Mouse (Mus musculus): ENCODE measurements around the gene Nufip2. TPM values are rescaled to one million over a fixed set of nuclear protein-coding genes. Genes with fewer than 3 reads are reported as not detected.

Nufip2 gene
- polyA plus RNA-seq, 1 experiment from 2014 or later: 5.7 TPM

- peak; percentile 71 for DNase-seq (ENCODE audit: low spot score)
- H3K27me3 ChIP-seq (ENCODE audit: control insufficient read depth, insufficient read depth, low read length): no peaks in the 10 kb centered on the region; the same call in 1 of the 2 replicates
- no peak for ATAC-seq (replicated peaks; ENCODE audit: low FRiP score)
- peak overlapping the region; percentile 51 for H3K4me2 ChIP-seq (ENCODE audit: low read depth, low read length, severe bottlenecking)
- peak overlapping the region; percentile 21 for H3K4me3 ChIP-seq (ENCODE audit: low read depth, low read length)
- H3K4me1 ChIP-seq (replicated peaks; ENCODE audit: control insufficient read depth, insufficient read depth, low read length): peaks cover 27% of the 10 kb centered on the region
- no peak overlapping the region for H3K27ac ChIP-seq (ENCODE audit: low read depth, low read length)
- 1% methylated on average over 35 of the region's 35 CpGs for WGBS
- peak overlapping the region; percentile 37 for H3K9ac ChIP-seq (ENCODE audit: low read length)
- no peaks in the 10 kb centered on the region for H3K9me3 ChIP-seq (ENCODE audit: control insufficient read depth, low read length)
- no peaks in the 10 kb centered on the region for H3K36me3 ChIP-seq (ENCODE audit: control insufficient read depth, insufficient read depth, low read length)
Observed at GRCm38 (mm10) chr11:77766351-77767001, 80.5 kb downstream of the Nufip2 start.

DNA sequence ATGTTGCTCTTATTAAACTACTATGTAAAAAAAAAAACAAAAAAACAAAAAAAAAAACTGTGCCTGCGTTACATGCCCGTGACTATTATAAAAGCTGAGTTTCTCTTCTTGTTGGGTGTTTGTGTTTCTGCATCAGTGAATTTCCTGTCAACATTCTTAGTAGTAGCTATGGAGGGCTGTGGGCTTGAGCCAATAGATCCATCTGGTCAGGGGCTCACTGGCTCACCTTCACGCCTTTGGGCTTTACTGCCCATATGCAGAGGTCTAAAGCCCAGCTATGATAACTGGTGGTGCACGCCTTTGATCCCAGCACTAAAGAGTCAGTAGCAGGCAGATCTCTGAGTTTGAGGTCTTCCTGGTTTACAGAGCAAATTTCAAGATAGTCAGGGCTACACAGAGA is 83.5 kb downstream of the Nufip2 start:
- H3K9ac ChIP-seq (ENCODE audit: low read length): no peak overlapping the region
- WGBS: 88% methylated on average over 4 of the region's 4 CpGs

DNA sequence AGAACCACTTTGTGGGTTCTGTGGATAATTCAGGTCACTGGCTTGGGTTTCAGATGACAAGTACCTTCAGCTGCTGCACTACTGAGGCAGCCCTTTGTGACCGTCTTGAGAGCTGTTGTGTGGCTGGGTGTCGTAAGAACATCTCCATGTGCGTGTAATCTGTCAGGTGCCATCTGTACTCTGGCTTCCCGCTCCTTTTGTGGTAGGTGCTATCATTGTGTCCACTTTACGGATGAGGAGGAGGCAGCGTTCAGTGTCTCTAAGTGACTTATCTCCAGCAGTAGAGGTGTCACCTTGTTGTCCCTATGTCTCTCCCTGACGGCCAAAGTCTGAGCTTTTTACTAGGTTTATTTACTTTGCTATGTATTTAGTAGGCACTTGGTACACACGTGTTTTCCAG is 84.4 kb downstream of the Nufip2 start:
- ATAC-seq (replicated peaks; ENCODE audit: low FRiP score): no peak
- 88% methylated on average over 8 of the region's 8 CpGs for WGBS
- H3K27ac ChIP-seq (ENCODE audit: low read depth, low read length): no peak overlapping the region
- no peak overlapping the region for H3K4me3 ChIP-seq (ENCODE audit: low read depth, low read length)
- H3K9ac ChIP-seq (ENCODE audit: low read length): no peak overlapping the region
- no peaks in the 10 kb centered on the region for H3K9me3 ChIP-seq (ENCODE audit: control insufficient read depth, low read length)
- no peaks in the 10 kb centered on the region for H3K36me3 ChIP-seq (ENCODE audit: control insufficient read depth, insufficient read depth, low read length)
- H3K4me1 ChIP-seq (replicated peaks; ENCODE audit: control insufficient read depth, insufficient read depth, low read length): peaks cover 14% of the 10 kb centered on the region
- DNase-seq (ENCODE audit: low spot score): no peak
- no peak overlapping the region for H3K4me2 ChIP-seq (ENCODE audit: low read depth, low read length, severe bottlenecking)
- H3K27me3 ChIP-seq (ENCODE audit: control insufficient read depth, insufficient read depth, low read length): no peaks in the 10 kb centered on the region; the same call in 1 of the 2 replicates

More for the DNA sequence above, 83.5 kb downstream of the Nufip2 start:
- no peaks in the 10 kb centered on the region; the same call in 1 of the 2 replicates for H3K27me3 ChIP-seq (ENCODE audit: control insufficient read depth, insufficient read depth, low read length)
- ATAC-seq (replicated peaks; ENCODE audit: low FRiP score) (no peak), DNase-seq (ENCODE audit: low spot score) (no peak)
- H3K4me3 ChIP-seq (ENCODE audit: low read depth, low read length): no peak overlapping the region
- no peaks in the 10 kb centered on the region for H3K36me3 ChIP-seq (ENCODE audit: control insufficient read depth, insufficient read depth, low read length)
- H3K9me3 ChIP-seq (ENCODE audit: control insufficient read depth, low read length): no peaks in the 10 kb centered on the region
- no peak overlapping the region for H3K27ac ChIP-seq (ENCODE audit: low read depth, low read length)
- H3K4me2 ChIP-seq (ENCODE audit: low read depth, low read length, severe bottlenecking): no peak overlapping the region
- peaks cover 19% of the 10 kb centered on the region for H3K4me1 ChIP-seq (replicated peaks; ENCODE audit: control insufficient read depth, insufficient read depth, low read length)

DNA sequence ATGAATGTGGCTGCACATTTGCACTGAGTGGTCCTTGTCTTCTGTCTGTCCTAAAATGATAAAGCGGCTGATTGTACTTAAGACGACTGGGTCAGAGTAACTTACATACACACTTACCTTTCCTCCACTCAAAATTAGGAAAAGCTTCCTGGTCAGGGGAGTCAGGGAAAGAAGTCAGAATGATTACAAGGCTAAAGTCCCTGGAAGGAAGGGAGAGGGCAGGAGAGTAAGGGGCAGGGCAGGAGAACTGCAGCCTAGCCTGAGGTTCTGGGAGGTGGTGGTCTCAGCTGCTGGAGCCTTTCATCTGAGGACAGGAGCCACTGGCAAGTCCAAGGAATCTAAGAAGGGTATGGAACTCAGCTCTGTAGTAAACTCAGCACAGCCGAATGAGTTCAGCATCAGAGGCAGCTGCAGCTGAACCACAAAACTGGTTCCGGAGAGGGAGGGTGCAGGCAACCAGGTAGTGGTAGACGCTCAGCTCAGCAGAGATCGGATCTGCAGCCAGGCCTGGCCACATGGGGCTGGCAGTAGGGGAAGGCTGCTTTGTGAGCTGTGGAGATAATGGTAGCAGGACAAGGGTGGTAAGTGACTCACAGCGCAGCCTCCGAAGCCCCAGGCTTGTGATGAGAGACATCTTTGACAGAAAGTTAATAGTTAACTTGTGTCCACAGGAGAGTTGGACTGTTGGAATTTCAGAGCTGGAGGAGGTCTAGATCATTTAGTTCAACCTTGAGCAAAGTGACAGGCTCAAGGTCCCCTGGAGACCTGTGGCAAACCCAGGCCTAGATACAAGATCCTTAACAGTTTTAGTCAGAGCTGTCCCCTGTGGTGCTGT is 86.1 kb downstream of the Nufip2 start:
- H3K36me3 ChIP-seq (ENCODE audit: control insufficient read depth, insufficient read depth, low read length): no peaks in the 10 kb centered on the region
- no peak overlapping the region for H3K27ac ChIP-seq (ENCODE audit: low read depth, low read length)
- no peaks in the 10 kb centered on the region for H3K9me3 ChIP-seq (ENCODE audit: control insufficient read depth, low read length)
- no peaks in the 10 kb centered on the region for H3K27me3 ChIP-seq (ENCODE audit: control insufficient read depth, insufficient read depth, low read length)
- DNase-seq (ENCODE audit: low spot score): no peak
- H3K4me3 ChIP-seq (ENCODE audit: low read depth, low read length): no peak overlapping the region
- H3K4me1 ChIP-seq (replicated peaks; ENCODE audit: control insufficient read depth, insufficient read depth, low read length): no peaks in the 10 kb centered on the region
- H3K4me2 ChIP-seq (ENCODE audit: low read depth, low read length, severe bottlenecking): no peak overlapping the region
- no peak overlapping the region for H3K9ac ChIP-seq (ENCODE audit: low read length)
- 78% methylated on average over 8 of the region's 8 CpGs for WGBS
- no peak for ATAC-seq (replicated peaks; ENCODE audit: low FRiP score)

- 57% methylated on average over 9 of the region's 9 CpGs for WGBS
- Histone ChIP-seq H3K4me2 (ENCODE audit: low read depth, low read length, severe bottlenecking) (no peak overlapping the region), H3K4me3 (ENCODE audit: low read depth, low read length) (no peak overlapping the region), H3K27me3 (ENCODE audit: control insufficient read depth, insufficient read depth, low read length) (no peaks in the 10 kb centered on the region), H3K9me3 (ENCODE audit: control insufficient read depth, low read length) (no peaks in the 10 kb centered on the region), H3K36me3 (ENCODE audit: control insufficient read depth, insufficient read depth, low read length) (no peaks in the 10 kb centered on the region; the same call in 1 of the 2 replicates), H3K9ac (ENCODE audit: low read length) (no peak overlapping the region), H3K4me1 (replicated peaks; ENCODE audit: control insufficient read depth, insufficient read depth, low read length) (no peaks in the 10 kb centered on the region), H3K27ac (ENCODE audit: low read depth, low read length) (no peak overlapping the region)
- no peak for ATAC-seq (replicated peaks; ENCODE audit: low FRiP score)
- DNase-seq (ENCODE audit: low spot score): no peak
Observed at GRCm38 (mm10) chr11:77775701-77776400, 89.9 kb downstream of the Nufip2 start.

DNA sequence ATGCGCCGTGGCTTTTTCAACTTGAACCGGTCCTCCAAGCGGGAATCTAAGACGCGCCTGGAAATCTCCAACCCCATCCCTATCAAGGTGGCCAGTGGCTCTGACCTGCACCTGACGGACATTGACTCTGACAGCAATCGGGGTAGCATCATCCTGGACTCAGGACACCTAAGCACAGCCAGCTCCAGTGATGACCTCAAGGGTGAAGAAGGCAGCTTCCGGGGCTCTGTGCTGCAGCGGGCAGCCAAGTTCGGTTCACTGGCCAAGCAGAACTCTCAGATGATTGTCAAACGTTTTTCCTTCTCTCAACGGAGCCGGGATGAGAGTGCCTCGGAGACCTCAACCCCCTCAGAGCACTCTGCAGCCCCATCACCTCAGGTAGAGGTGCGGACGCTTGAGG is 91.5 kb downstream of the Nufip2 start:
- H3K9me3 ChIP-seq (ENCODE audit: control insufficient read depth, low read length): no peaks in the 10 kb centered on the region
- no peak overlapping the region for H3K9ac ChIP-seq (ENCODE audit: low read length)
- no peak for DNase-seq (ENCODE audit: low spot score)
- no peaks in the 10 kb centered on the region for H3K4me1 ChIP-seq (replicated peaks; ENCODE audit: control insufficient read depth, insufficient read depth, low read length)
- no peaks in the 10 kb centered on the region for H3K27me3 ChIP-seq (ENCODE audit: control insufficient read depth, insufficient read depth, low read length)
- H3K27ac ChIP-seq (ENCODE audit: low read depth, low read length): no peak overlapping the region
- H3K36me3 ChIP-seq (ENCODE audit: control insufficient read depth, insufficient read depth, low read length): no peaks in the 10 kb centered on the region; the same call in 1 of the 2 replicates
- WGBS: 92% methylated on average over 17 of the region's 17 CpGs
- no peak overlapping the region for H3K4me2 ChIP-seq (ENCODE audit: low read depth, low read length, severe bottlenecking)
- no peak overlapping the region for H3K4me3 ChIP-seq (ENCODE audit: low read depth, low read length)
- no peak for ATAC-seq (replicated peaks; ENCODE audit: low FRiP score)

DNA sequence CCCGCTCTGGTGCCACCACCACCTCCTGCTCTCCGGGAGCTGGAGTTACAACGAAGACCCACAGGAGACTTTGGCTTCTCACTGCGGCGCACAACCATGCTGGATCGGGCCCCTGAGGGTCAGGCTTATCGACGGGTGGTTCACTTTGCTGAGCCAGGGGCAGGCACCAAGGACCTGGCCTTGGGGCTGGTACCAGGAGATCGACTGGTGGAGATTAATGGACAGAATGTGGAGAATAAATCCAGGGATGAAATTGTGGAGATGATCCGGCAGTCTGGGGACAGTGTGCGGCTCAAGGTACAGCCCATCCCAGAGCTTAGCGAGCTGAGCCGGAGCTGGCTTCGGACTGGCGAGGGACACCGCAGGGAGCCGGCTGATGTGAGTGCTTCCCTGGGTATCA is 92.0 kb downstream of the Nufip2 start:
- H3K27ac ChIP-seq (ENCODE audit: low read depth, low read length): no peak overlapping the region
- H3K27me3 ChIP-seq (ENCODE audit: control insufficient read depth, insufficient read depth, low read length): no peaks in the 10 kb centered on the region
- no peak for DNase-seq (ENCODE audit: low spot score)
- 90% methylated on average over 17 of the region's 17 CpGs for WGBS
- no peak overlapping the region for H3K9ac ChIP-seq (ENCODE audit: low read length)
- no peak overlapping the region for H3K4me3 ChIP-seq (ENCODE audit: low read depth, low read length)
- H3K9me3 ChIP-seq (ENCODE audit: control insufficient read depth, low read length): no peaks in the 10 kb centered on the region
- no peak overlapping the region for H3K4me2 ChIP-seq (ENCODE audit: low read depth, low read length, severe bottlenecking)
- ATAC-seq (replicated peaks; ENCODE audit: low FRiP score): no peak
- H3K36me3 ChIP-seq (ENCODE audit: control insufficient read depth, insufficient read depth, low read length): no peaks in the 10 kb centered on the region; the same call in 1 of the 2 replicates
- no peaks in the 10 kb centered on the region for H3K4me1 ChIP-seq (replicated peaks; ENCODE audit: control insufficient read depth, insufficient read depth, low read length)

DNA sequence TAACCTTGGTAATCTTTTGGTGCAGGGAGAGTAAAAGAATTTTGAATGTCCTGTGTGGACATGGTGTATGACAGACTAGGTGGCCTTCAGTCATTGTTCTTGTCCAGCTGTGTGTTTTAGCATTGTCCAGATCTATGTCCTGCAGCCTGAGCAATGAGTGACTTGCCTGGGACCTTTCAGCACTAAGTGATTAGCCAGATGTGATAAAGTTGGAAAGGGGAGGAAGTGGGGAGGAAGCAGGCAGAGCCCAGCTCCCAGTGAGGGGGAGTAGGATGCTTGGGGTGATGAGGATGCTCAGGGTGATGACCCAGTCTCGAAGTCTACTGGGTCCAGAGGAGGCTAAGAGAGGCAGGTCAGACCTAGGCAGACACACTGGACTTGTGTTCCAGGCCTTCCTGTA is 93.3 kb downstream of the Nufip2 start:
- 73% methylated on average over 1 of the region's 1 CpGs for WGBS
- Histone ChIP-seq H3K4me1 (replicated peaks; ENCODE audit: control insufficient read depth, insufficient read depth, low read length) (no peaks in the 10 kb centered on the region), H3K27ac (ENCODE audit: low read depth, low read length) (no peak overlapping the region)

More for the DNA sequence above, 93.3 kb downstream of the Nufip2 start:
- Histone ChIP-seq H3K9me3 (ENCODE audit: control insufficient read depth, low read length) (no peaks in the 10 kb centered on the region), H3K9ac (ENCODE audit: low read length) (no peak overlapping the region), H3K36me3 (ENCODE audit: control insufficient read depth, insufficient read depth, low read length) (no peaks in the 10 kb centered on the region; the same call in 1 of the 2 replicates), H3K4me2 (ENCODE audit: low read depth, low read length, severe bottlenecking) (no peak overlapping the region), H3K27me3 (ENCODE audit: control insufficient read depth, insufficient read depth, low read length) (no peaks in the 10 kb centered on the region), H3K4me3 (ENCODE audit: low read depth, low read length) (no peak overlapping the region)
- DNase-seq (ENCODE audit: low spot score): no peak
- ATAC-seq (replicated peaks; ENCODE audit: low FRiP score): no peak
